Mouse (Mus musculus) erythroid progenitor cell, adult 5-6 weeks (primary cell): Measurements from ENCODE around the gene Nudt16l1. TPM values are rescaled to one million over a fixed set of nuclear protein-coding genes. Genes with fewer than 3 reads are reported as not detected.
A peak's percentile ranks its signal among the peaks of the same experiment; 100 is the strongest.

ENCODE experiments used
- ATAC-seq: replicated peaks from 2 replicates; pipeline ENCODE4 v1.8.0; 2016; ENCODE audit warnings: moderate number of reproducible peaks, mild to moderate bottlenecking, moderate TSS enrichment, inconsistent platforms; ENCODE audit not compliant: poor library complexity, low FRiP score, severe bottlenecking
- total RNA-seq, 2 experiments: library from RNA; stranded (forward) in 1 of 2; stranded (reverse) in 1 of 2; fragments of 150-400 nt in 1 of 2; fragments of 186-747, 209-891 nt in 1 of 2; gene quantifications; 2 replicates each; pipeline versions ENCODE4 v1.2.3 to v1.2.4; 2015 to 2017; ENCODE audit warnings: low replicate concordance in 2 of 2

Nudt16l1 gene
- total RNA-seq, 2 experiments from 2014 or later = 0.53 to 4.2 TPM

DNA sequence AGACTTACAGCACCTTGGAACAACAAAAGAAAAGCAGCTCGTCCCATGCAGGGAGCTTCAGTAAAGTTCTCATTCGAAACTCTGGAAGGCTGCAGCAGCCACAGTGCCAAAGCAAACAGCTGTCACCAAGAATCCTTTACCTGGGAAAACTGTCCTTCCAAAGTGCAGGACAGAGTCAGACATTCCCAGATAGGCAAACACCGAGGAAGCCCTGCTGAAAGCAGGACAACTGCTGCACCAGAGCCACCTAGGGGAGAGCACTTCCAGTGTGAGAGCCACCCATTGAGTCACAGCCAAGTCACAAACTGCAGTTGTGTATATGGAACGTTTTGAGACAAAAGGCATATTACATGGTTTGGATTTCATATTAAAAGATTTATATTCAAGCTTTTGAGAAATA lies 6.9 kb downstream of the Nudt16l1 start:
- no peak for ATAC-seq

- no peak for ATAC-seq
Measured at GRCm38 (mm10) chr16:4946155-4946554, 7.6 kb downstream of the Nudt16l1 start.

DNA sequence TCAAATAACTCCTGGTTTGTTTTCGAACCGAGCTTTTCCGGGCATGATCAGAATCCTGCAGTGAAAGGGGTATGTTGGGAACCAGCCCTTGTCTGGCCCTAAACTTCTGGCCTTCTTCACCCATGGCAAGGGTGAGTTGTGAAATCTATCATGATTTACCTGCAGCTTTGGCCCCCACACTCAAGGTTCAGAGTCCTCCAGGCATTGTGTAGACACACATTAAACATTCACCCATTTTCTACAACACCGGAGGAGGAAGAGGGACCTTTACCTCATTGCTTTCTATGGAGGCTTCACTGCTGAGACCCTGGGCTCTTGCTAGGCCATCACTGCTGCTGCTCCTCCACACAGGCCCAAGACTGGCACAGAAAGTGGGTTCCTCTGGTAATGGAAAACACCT lies 8.8 kb downstream of the Nudt16l1 start:
- no peak for ATAC-seq

- no peak for ATAC-seq
Measured at GRCm38 (mm10) chr16:4956609-4957008, 18.0 kb downstream of the Nudt16l1 start.

GRCm38 (mm10) chr16:4957446-4957845 lies 18.9 kb downstream of the Nudt16l1 start:
- ATAC-seq = no peak

- no peak for ATAC-seq
Measured at GRCm38 (mm10) chr16:4960260-4960659, 21.7 kb downstream of the Nudt16l1 start.

GRCm38 (mm10) chr16:4963346-4963745 lies 24.8 kb downstream of the Nudt16l1 start:
- no peak for ATAC-seq

- peak; percentile 95 for ATAC-seq
Measured at GRCm38 (mm10) chr16:4963797-4964709, 25.5 kb downstream of the Nudt16l1 start, which contains the start of gene Anks3. Gene Anks3, minus strand, starts transcription at chr16:4964205.

- peak; percentile 17 for ATAC-seq
Measured at GRCm38 (mm10) chr16:4964731-4965391, 26.3 kb downstream of the Nudt16l1 start.

DNA sequence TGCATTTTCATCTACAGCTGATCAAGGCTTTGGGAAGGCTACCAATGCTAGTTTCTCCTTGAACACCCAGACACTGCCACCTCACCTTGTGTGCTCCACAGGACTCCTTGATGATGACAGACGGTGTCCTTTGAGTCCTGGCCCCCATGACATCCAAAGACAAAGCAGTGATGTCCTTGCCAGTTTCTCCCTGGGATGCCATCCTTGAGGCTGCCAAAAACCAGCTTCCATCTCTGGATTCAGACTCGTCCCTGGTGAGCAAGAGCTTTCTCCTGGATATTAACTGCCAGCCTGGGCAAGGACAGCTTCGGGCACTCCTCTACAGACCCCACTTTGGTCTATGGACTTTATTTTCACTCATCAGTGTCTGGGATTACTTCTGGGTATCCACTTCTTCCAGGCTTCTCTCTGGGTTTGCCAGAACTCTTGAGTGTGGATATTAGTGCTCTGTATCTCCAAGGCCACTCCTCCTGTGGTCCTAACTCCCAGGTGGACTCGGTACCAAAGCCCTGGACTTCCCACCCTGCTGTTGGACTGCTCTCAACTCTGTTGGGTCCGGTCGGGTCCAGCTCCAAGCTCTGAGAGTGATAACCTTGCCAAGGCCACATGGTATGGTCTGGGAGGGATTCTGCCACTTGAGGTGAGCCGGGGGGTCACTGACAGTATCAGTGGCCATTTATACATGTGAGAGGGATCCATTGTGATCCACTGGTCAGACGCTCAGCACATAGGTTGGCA lies 27.0 kb downstream of the Nudt16l1 start:
- ATAC-seq = no peak

DNA sequence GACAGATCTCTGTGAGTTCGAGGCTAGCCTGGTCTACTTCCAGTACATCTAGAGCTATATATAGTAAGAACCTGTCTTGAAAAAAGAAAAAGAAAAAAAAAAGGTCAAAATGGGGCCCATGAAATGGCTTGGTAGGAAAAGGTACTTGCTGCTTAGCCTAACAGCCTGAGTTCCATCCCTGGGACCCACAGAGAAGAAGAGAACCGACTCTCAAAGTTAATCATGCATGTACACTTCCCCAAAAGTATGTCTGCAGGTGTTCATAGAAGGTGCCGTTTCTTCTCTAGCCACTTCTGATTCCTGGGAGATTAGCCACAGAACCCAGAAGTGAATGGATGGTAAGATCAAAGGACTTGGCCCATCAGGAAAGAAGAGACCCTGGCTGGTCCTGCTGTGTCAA lies 29.9 kb downstream of the Nudt16l1 start:
- ATAC-seq = no peak

DNA sequence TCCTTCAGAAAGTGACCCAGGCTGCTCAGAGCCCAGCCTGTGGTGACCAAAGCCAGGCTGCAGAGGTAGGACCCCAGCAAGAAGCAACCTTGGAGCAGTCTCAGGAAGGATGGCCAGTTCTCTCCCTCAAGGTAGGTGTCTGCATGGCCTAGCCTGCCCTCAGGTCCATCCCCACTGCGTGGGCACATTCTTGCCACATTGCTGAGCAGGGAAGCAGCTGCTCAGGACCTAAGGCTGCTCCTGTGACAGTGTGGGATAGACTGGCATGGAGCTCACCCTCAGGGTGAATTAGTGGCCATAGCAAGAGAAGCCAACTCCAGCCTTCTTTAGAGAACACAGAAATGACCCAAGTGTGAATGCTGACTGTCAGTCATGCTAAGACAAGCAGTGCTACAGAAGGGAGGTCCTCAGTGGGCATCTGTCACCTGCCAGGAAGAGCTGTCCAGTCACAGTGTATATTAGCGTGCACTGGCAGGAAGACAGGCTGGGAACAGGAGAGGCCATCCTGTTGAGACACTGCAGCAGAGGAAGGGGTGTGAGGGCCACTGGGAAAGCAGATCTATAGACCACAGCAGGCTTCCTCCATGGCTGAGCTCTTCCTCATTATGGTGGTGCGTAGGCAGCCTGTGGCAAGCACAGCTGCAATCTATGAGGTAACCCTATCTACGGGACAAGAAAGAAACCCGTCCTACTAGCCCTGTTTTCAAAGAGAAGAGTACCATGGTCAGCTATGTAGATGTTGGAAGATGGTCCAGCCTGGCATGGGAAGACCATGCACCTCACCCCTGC lies 30.7 kb downstream of the Nudt16l1 start:
- no peak for ATAC-seq

GRCm38 (mm10) chr16:4971626-4972025 lies 33.1 kb downstream of the Nudt16l1 start:
- no peak for ATAC-seq

DNA sequence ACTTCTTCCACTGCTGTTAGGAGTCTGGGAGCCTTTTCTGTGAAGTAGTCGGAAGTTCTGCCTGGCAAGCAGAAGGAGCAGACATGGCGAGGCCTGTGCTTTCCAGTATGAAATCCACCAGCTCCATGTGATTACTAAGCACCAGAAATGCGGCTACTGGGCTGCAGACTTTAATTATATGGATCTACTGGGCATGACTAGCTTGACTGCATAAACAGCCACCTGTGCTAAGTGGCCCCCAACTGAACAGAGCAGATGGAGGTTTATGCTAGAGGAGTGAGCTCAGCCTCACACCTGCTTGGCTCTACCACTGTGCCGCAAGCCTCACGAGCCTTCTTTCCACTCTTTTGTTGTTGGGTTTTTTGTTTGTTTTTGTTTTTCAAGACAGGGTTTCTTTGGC lies 36.0 kb downstream of the Nudt16l1 start:
- ATAC-seq = no peak

DNA sequence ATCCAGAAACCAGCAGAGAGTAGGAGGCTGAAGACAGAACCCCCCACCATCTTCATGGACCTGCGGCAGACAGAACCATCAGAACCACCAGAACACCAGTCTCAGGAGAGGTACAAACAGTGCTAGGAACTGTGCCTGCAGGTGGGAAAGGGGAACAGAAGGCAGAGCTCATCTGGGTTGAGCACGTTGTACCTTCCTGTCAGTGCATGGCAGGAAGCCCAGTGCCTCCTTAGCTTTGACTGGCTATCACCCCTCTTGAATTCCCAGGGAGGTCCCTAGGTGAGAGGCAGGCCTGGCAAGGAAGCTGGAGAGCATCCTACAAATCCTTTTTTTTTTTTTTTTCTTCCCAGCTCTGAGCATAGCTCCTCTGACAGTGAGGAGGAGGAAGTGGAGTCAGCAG lies 37.6 kb downstream of the Nudt16l1 start:
- no peak for ATAC-seq

DNA sequence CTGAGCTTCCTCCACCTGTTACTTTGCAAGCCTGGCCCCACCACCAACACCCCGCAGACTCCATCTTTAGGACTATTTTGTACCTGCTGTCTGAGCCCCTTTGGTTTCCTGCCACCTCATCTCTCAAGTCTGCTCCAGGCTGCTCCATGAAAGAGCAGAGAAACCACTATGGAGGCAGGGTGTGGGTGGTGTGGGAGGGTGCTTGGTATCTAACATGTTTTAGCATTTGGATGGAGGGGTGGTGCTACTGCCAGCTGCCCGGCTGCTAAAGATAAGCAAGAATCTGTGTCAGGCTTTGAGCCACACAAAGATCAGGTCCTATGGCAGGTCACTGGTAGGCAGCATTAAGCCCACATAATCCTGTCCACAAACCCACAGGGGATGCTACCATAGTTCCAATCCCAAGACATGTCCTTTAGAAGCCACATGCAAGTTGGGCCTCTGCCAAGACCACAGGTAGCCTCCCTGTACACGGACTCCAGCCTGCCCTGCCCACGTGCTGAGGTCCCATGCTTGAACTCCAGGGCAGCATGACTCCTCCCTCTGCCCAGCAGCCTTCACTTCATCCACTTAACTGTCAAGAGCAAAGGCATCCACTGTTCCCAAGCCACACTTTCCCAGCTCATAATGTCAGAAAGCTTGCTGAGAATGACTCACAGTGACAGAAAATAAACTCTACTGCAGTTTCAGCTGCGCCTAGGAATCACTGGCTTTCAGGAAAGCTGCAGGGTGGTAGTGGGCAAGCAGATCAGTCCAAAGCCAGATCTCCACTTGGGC lies 39.9 kb downstream of the Nudt16l1 start:
- no peak for ATAC-seq

DNA sequence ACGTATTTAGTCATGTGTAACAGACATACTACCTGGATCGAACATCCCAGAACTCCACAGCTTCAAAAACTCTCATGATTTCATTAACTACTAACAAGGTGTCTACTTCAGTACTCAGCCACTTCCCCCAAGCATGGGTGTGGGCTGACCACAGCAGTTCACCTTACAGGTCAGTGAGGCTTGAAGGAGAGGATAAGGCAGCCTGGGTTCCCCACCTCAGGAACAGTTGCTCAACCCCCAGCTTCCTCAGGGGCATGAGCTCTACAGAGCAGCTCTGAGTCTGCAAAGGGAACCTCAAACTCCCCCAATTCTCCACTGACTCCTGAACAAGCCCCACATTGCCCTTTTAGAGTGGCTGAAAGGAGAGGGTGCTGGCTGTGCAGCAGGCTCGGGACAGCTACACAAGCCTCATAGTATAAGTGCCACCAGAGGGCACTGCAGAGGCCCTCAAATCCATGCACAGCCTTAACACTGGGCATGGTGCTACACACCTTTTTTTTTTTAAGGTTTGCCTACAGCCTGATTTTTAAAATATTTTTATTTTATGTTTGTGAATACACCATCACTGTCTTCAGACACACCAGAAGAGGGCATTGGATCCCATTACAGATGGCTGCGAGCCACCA lies 41.3 kb downstream of the Nudt16l1 start:
- no peak for ATAC-seq

DNA sequence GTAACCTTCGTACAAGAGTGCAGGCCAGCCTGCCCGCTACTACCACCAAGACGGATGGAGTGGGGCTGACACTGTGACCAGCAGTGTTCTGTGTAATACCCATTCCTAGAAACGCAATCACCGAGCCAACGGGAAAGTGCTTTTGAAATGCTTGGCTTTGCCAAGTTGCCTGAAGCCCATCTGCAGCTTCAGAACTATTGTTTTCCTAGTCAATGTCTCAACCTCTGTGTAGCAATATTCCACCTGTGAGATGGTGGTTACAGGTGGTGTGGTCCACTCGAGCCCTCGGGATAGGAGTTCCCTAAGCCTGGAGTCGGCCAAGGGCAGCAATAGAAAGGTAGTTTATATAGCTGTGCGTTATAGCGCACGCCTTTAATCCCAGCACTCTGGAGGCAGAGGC lies 46.2 kb downstream of the Nudt16l1 start:
- ATAC-seq = no peak
